Mouse (Mus musculus) stomach, embryonic 14.5 days (tissue): ENCODE results near the gene Serinc5. TPM values are rescaled to one million over a fixed set of nuclear protein-coding genes. Genes with fewer than 3 reads are reported as not detected.
"Not testable (repeated sequence)": the region's sequence is repeated elsewhere in the genome, so short reads cannot be mapped to it uniquely, and the experiment has no call there.

ENCODE experiments used
- ATAC-seq: fragments of 200-750 bp; cut with Nextera tagmentation; 2 replicates; pipeline ENCODE4 v1.8.0; 2017; ENCODE audit warnings: low read depth, moderate TSS enrichment; ENCODE audit not compliant: insufficient number of reproducible peaks, insufficient read depth, low FRiP score
- H3K27ac ChIP-seq: fragments of 300-500 bp; sonication (generic); 2 replicates; pipeline ENCODE4 v1.5.1; 2014; ENCODE audit warnings: mild to moderate bottlenecking, low read length, moderate library complexity, mixed read lengths
- H3K27me3 ChIP-seq: fragments of 300-500 bp; sonication (generic); 2 replicates; pipeline ENCODE4 v1.6.1; 2014; ENCODE audit warnings: low read length, control low read depth, mixed read lengths; ENCODE audit not compliant: control insufficient read depth, insufficient read depth
- H3K36me3 ChIP-seq: fragments of 300-500 bp; sonication (generic); 2 replicates; pipeline ENCODE4 v1.6.1; 2014; ENCODE audit warnings: mild to moderate bottlenecking, control low read depth, low read length, moderate library complexity, mixed read lengths; ENCODE audit not compliant: control insufficient read depth, insufficient read depth
- H3K4me1 ChIP-seq: fragments of 300-500 bp; sonication (generic); 2 replicates; pipeline ENCODE4 v1.6.1; 2014; ENCODE audit warnings: low read length, control low read depth, mixed read lengths; ENCODE audit not compliant: control insufficient read depth, insufficient read depth
- H3K4me2 ChIP-seq: fragments of 300-500 bp; sonication (generic); replicated peaks from 2 replicates; pipeline ENCODE4 v1.6.1; 2014; ENCODE audit warnings: low read depth, low read length, control low read depth
- H3K4me3 ChIP-seq: fragments of 300-500 bp; sonication (generic); 2 replicates; pipeline ENCODE4 v1.5.1; 2014; ENCODE audit warnings: low read depth, low read length, control low read depth
- H3K9ac ChIP-seq: fragments of 300-500 bp; sonication (generic); replicated peaks from 2 replicates; pipeline ENCODE4 v1.6.1; 2014; ENCODE audit warnings: low read depth, mild to moderate bottlenecking, control low read depth, low read length, moderate library complexity, mixed read lengths
- H3K9me3 ChIP-seq: fragments of 300-500 bp; sonication (generic); 2 replicates; pipeline ENCODE4 v1.6.1; 2016; ENCODE audit warnings: low read depth, low read length, control low read depth; ENCODE audit not compliant: control insufficient read depth
- WGBS: fragments of 180-500 bp; shearing (Covaris S2); extraction: QIAGEN DNeasy Blood & Tissue Kit; methylation state at CpG from one replicate; pipeline ENCODE4 v1.1.7; 2014; 5-methylcytosine and 5-hydroxymethylcytosine counted together
- polyA plus RNA-seq: library from polyadenylated mRNA; unstranded; fragments of >200 nt; fragmentation: Nextera tagmentation; extraction: Ambion mirVana; gene quantifications from 2 replicates; pipeline ENCODE4 v1.2.1, GENCODE M21; 2014

The Serinc5 gene
- polyA plus RNA-seq, 1 experiment from 2014 or later = 24.0 TPM

- Histone ChIP-seq H3K9ac (no peak overlapping the region), H3K4me1 (peaks cover 18% of the 10 kb centered on the region), H3K36me3 (no peaks in the 10 kb centered on the region), H3K4me2 (no peak overlapping the region), H3K27me3 (no peaks in the 10 kb centered on the region), H3K9me3 (no peaks in the 10 kb centered on the region), H3K4me3 (no peak overlapping the region), H3K27ac (no peak overlapping the region)
- ATAC-seq = no peak
- WGBS = 59% methylated on average over 3 of the region's 3 CpGs
Observed at GRCm38 (mm10) chr13:92591225-92591624, 19.7 kb upstream of the Serinc5 start.

GRCm38 (mm10) chr13:92592268-92592785 is 18.6 kb upstream of the Serinc5 start:
- Histone ChIP-seq H3K4me3 (no peak overlapping the region), H3K27me3 (no peaks in the 10 kb centered on the region), H3K4me1 (peaks cover 18% of the 10 kb centered on the region), H3K9ac (no peak overlapping the region), H3K4me2 (no peak overlapping the region), H3K27ac (peak overlapping the region; percentile 71), H3K9me3 (no peaks in the 10 kb centered on the region), H3K36me3 (no peaks in the 10 kb centered on the region)
- WGBS = 53% methylated on average over 5 of the region's 5 CpGs
- no peak for ATAC-seq

GRCm38 (mm10) chr13:92592786-92593635 is 17.9 kb upstream of the Serinc5 start:
- H3K4me3 ChIP-seq = no peak overlapping the region
- H3K4me1 ChIP-seq = peaks cover 18% of the 10 kb centered on the region
- peak; percentile 86; the same call in 1 of the 2 replicates for ATAC-seq
- H3K4me2 ChIP-seq = no peak overlapping the region
- H3K27me3 ChIP-seq = no peaks in the 10 kb centered on the region
- no peaks in the 10 kb centered on the region for H3K36me3 ChIP-seq
- H3K9me3 ChIP-seq = no peaks in the 10 kb centered on the region
- 25% methylated on average over 12 of the region's 12 CpGs for WGBS
- no peak overlapping the region for H3K9ac ChIP-seq
- H3K27ac ChIP-seq = peak overlapping the region; percentile 76

- no peaks in the 10 kb centered on the region for H3K36me3 ChIP-seq
- no peak overlapping the region for H3K4me3 ChIP-seq
- no peak for ATAC-seq
- no peak overlapping the region for H3K4me2 ChIP-seq
- peak overlapping the region; percentile 76; the same call in 1 of the 2 replicates for H3K27ac ChIP-seq
- WGBS = 13% methylated on average over 3 of the region's 3 CpGs
- H3K4me1 ChIP-seq = peaks cover 18% of the 10 kb centered on the region
- H3K9me3 ChIP-seq = no peaks in the 10 kb centered on the region
- no peak overlapping the region for H3K9ac ChIP-seq
- no peaks in the 10 kb centered on the region for H3K27me3 ChIP-seq
Observed at GRCm38 (mm10) chr13:92593731-92594396, 17.0 kb upstream of the Serinc5 start.

GRCm38 (mm10) chr13:92594481-92594880 is 16.4 kb upstream of the Serinc5 start:
- Histone ChIP-seq H3K27ac (peak overlapping the region; percentile 67; the same call in 1 of the 2 replicates), H3K4me3 (no peak overlapping the region), H3K36me3 (no peaks in the 10 kb centered on the region), H3K4me1 (peaks cover 18% of the 10 kb centered on the region), H3K9ac (no peak overlapping the region), H3K27me3 (no peaks in the 10 kb centered on the region), H3K4me2 (no peak overlapping the region), H3K9me3 (no peaks in the 10 kb centered on the region)
- ATAC-seq = no peak
- whole genome bisulfite sequencing = 42% methylated on average over 6 of the region's 6 CpGs

GRCm38 (mm10) chr13:92594907-92595306 is 16.0 kb upstream of the Serinc5 start:
- no peak overlapping the region; the same call in 1 of the 2 replicates for H3K27ac ChIP-seq
- no peak for ATAC-seq

GRCm38 (mm10) chr13:92595424-92595823 is 15.5 kb upstream of the Serinc5 start:
- no peaks in the 10 kb centered on the region for H3K27me3 ChIP-seq
- no peak overlapping the region for H3K4me2 ChIP-seq
- ATAC-seq = no peak
- H3K4me3 ChIP-seq = no peak overlapping the region
- H3K4me1 ChIP-seq = peaks cover 18% of the 10 kb centered on the region
- no peaks in the 10 kb centered on the region for H3K9me3 ChIP-seq
- no peak overlapping the region for H3K27ac ChIP-seq
- H3K9ac ChIP-seq = no peak overlapping the region
- no peaks in the 10 kb centered on the region for H3K36me3 ChIP-seq
- 63% methylated on average over 3 of the region's 3 CpGs for WGBS

More at GRCm38 (mm10) chr13:92594907-92595306, 16.0 kb upstream of the Serinc5 start:
- Histone ChIP-seq H3K4me3 (no peak overlapping the region), H3K27me3 (no peaks in the 10 kb centered on the region), H3K9me3 (no peaks in the 10 kb centered on the region), H3K36me3 (no peaks in the 10 kb centered on the region), H3K4me1 (peaks cover 18% of the 10 kb centered on the region), H3K4me2 (no peak overlapping the region), H3K9ac (no peak overlapping the region)
- WGBS = 75% methylated on average over 3 of the region's 3 CpGs

- H3K9ac ChIP-seq, H3K4me3 ChIP-seq, ATAC-seq, H3K36me3 ChIP-seq, H3K27ac ChIP-seq, H3K4me2 ChIP-seq, H3K4me1 ChIP-seq, H3K9me3 ChIP-seq, H3K27me3 ChIP-seq: not testable (repeated sequence)
- 84% methylated on average over 4 of the region's 4 CpGs for WGBS
Observed at GRCm38 (mm10) chr13:92605306-92605705, 5.6 kb upstream of the Serinc5 start.
